In genomic region chr5:120717136-120717535, GRCm38 (mm10) we compare ENCODE assay signal across 17 mouse cellular contexts. TPM values are rescaled to one million over a fixed set of nuclear protein-coding genes. Genes with fewer than 3 reads are reported as not detected.
DNase-seq lines count a peak whose midpoint lies in the region.
"Had no signal": no experiment of that assay in that cellular context is flagged by ENCODE, and none has a peak within 500 bp of the region (broad histone marks: within the 10 kb centered on the region; RNA-seq: fewer than 3 reads in every experiment).

No protein-coding gene starts in this region.

- intact Hi-C loops in left cerebral cortex, postnatal 4 days (cut with DNase I) = no loop called here
- intact Hi-C loops in left cerebral cortex, postnatal 36 days (cut with DNase I) = no loop called here

- DNase-seq in cerebellum, postnatal 14 days = peak; percentile 49 to 71
- no peak for DNase-seq in cerebellum, postnatal 36 days
- DNase-seq in layer of hippocampus, adult 9-11 months = peak; percentile 34
- DNase-seq in layer of hippocampus, adult 9-10 months (ENCODE audit: low spot score) = no peak
- DNase-seq in left cerebral cortex, postnatal 4 days = peak; percentile 71
- no peak for DNase-seq in left cerebral cortex, postnatal 36 days (ENCODE audit: low spot score in 2 of 2)
- DNase-seq: adrenal gland, adult 2 months; adrenal gland, postnatal 14 days; cerebellum, adult 11-12 months; cerebellum, adult 9-10 months; forebrain, postnatal 0 days; gastrocnemius, adult 2 months; gastrocnemius, postnatal 14 days; heart, adult 11 months; heart, postnatal 14 days; heart, postnatal 4 days had no signal

RNA-seq across cellular contexts. Expression of gene Dtx1, which starts 5.4 kb away (rescaled TPM):
- 100 to 1,000 TPM; 122 to 124 TPM for total RNA-seq in left cerebral cortex, postnatal 4 days (2021)
- total RNA-seq in left cerebral cortex, postnatal 36 days (2021) = 10 to 100 TPM; 67.3 to 71.3 TPM
- total RNA-seq: common myeloid progenitor, adult 5-6 weeks had no signal

RNA-seq across cellular contexts. Expression of gene Oas2, which starts 32.5 kb away (rescaled TPM):
- total RNA-seq in left cerebral cortex, postnatal 4 days (2021) = not detected
- under 1 TPM in 1 of 2 experiments, not detected in 1; 0.23 TPM for total RNA-seq in left cerebral cortex, postnatal 36 days (2021)

Comparison
In these comparisons a context has a peak if more than half of its experiments do, and no peak if none do; other contexts are left out.
1. DNase-seq: peak in cerebellum, postnatal 14 days (2 of 2), layer of hippocampus, adult 9-11 months (single experiment) and left cerebral cortex, postnatal 4 days (single experiment); none in cerebellum, postnatal 36 days (0 of 2), layer of hippocampus, adult 9-10 months (single experiment) and left cerebral cortex, postnatal 36 days (0 of 2).